Mouse (Mus musculus) heart, adult 2 months (tissue): ENCODE results near the gene Il2ra. TPM values are rescaled to one million over a fixed set of nuclear protein-coding genes. Genes with fewer than 3 reads are reported as not detected.

Source experiments
- DNase-seq, 2 experiments: peaks; one replicate each; pipeline ENCODE4 v3.0.0; 2021
- H3K27ac ChIP-seq: fragments of 200-600 bp; 2 replicates; pipeline ENCODE4 v1.8.1; 2022
- H3K27me3 ChIP-seq: fragments of 200-500 bp; 2 replicates; pipeline ENCODE4 v1.6.1; 2012; ENCODE audit warnings: mild to moderate bottlenecking, low read length, inconsistent platforms, mixed read lengths; ENCODE audit not compliant: control insufficient read depth, insufficient read depth
- H3K36me3 ChIP-seq: fragments of 200-500 bp; 2 replicates; pipeline ENCODE4 v1.6.1; 2012; ENCODE audit warnings: low read length, inconsistent platforms; ENCODE audit not compliant: control insufficient read depth, insufficient read depth
- H3K4me1 ChIP-seq: fragments of 200-500 bp; 2 replicates; pipeline ENCODE4 v1.6.1; 2011; ENCODE audit warnings: low read length; ENCODE audit not compliant: control insufficient read depth, insufficient read depth
- H3K4me3 ChIP-seq: fragments of 200-600 bp; 2 replicates; pipeline ENCODE4 v1.8.1; 2022
- H3K79me2 ChIP-seq: fragments of 200-500 bp; replicated peaks from 2 replicates; pipeline ENCODE4 v1.6.1; 2012; ENCODE audit warnings: mild to moderate bottlenecking, inconsistent platforms, low read length, moderate library complexity, mixed read lengths; ENCODE audit not compliant: control insufficient read depth, insufficient read depth
- H3K9ac ChIP-seq: fragments of 200-500 bp; 2 replicates; pipeline ENCODE4 v1.6.1; 2012; ENCODE audit warnings: low read depth, mild to moderate bottlenecking, control low read depth, inconsistent platforms, low read length, mixed read lengths
- CTCF ChIP-seq: fragments of 200-600 bp; IDR thresholded peaks from 2 replicates; pipeline ENCODE4 v1.8.1; 2022; ENCODE audit warnings: antibody characterized with exemption, mild to moderate bottlenecking, moderate library complexity
- EP300 ChIP-seq: fragments of 200-500 bp; IDR thresholded peaks from 2 replicates; pipeline ENCODE4 v1.6.1; 2011; ENCODE audit warnings: low read depth, low read length, control low read depth; ENCODE audit not compliant: insufficient read depth
- POLR2A ChIP-seq: fragments of 200-500 bp; IDR thresholded peaks from 2 replicates; pipeline ENCODE4 v1.6.1; 2011; ENCODE audit warnings: mild to moderate bottlenecking, low read depth, low read length, control low read depth; ENCODE audit not compliant: insufficient read depth
- WGBS: fragments of 180-500 bp; shearing (Covaris S2); methylation state at CpG from one replicate; pipeline ENCODE4 v1.1.7; 2018; 5-methylcytosine and 5-hydroxymethylcytosine counted together
- intact Hi-C: fragments of 180-260 bp; cut with DNase I; formaldehyde crosslinking; loops from one replicate; pipeline ENCODE4 v1.15.1; 2025
- polyA plus RNA-seq: library from polyadenylated mRNA; depleted of rRNA; stranded (reverse); fragments of >200 nt; gene quantifications from 2 replicates; pipeline ENCODE4 v1.2.3, GENCODE M21; 2012
- total RNA-seq, 2 experiments: library from RNA; stranded (reverse); gene quantifications; 2 replicates each; pipeline ENCODE4 v1.2.3; 2021

Il2ra gene
- total and polyA plus RNA-seq, 3 experiments, result 0.78 to 0.81 (median 0.80) TPM

GRCm38 (mm10) chr2:11653780-11654179 is 11.2 kb downstream of the Il2ra start:
- intact Hi-C loops, result no loop called here

GRCm38 (mm10) chr2:11654990-11655931 is 12.7 kb downstream of the Il2ra start:
- no peaks in the 10 kb centered on the region; the same call in 1 of the 2 replicates for H3K4me1 ChIP-seq
- no peak overlapping the region for H3K9ac ChIP-seq
- no peaks in the 10 kb centered on the region for H3K79me2 ChIP-seq
- DNase-seq, result no peak
- 48% methylated on average over 9 of the region's 9 CpGs for WGBS
- no peak overlapping the region; the same call in 1 of the 2 replicates for H3K27ac ChIP-seq
- H3K36me3 ChIP-seq, result no peaks in the 10 kb centered on the region
- H3K27me3 ChIP-seq, result no peaks in the 10 kb centered on the region
- TF ChIP-seq EP300, result no peak
- no peak for TF ChIP-seq POLR2A
- no peak for TF ChIP-seq CTCF
- intact Hi-C loops, result no loop called here
- H3K4me3 ChIP-seq, result no peak overlapping the region

More at GRCm38 (mm10) chr2:11653780-11654179, 11.2 kb downstream of the Il2ra start:
- Histone ChIP-seq H3K4me3 (no peak overlapping the region), H3K79me2 (no peaks in the 10 kb centered on the region), H3K9ac (no peak overlapping the region), H3K4me1 (no peaks in the 10 kb centered on the region; the same call in 1 of the 2 replicates), H3K27me3 (no peaks in the 10 kb centered on the region), H3K27ac (no peak overlapping the region), H3K36me3 (no peaks in the 10 kb centered on the region)
- DNase-seq, result no peak
- WGBS, result 72% methylated on average over 5 of the region's 5 CpGs
- no peak for TF ChIP-seq EP300
- TF ChIP-seq POLR2A, result no peak
- no peak for TF ChIP-seq CTCF

- TF ChIP-seq EP300 (no peak), POLR2A (no peak), CTCF (no peak)
- WGBS, result 77% methylated on average over 2 of the region's 2 CpGs
- H3K27ac ChIP-seq, result no peak overlapping the region
- DNase-seq, result no peak
- intact Hi-C loops, result no loop called here
- no peak overlapping the region for H3K9ac ChIP-seq
- no peaks in the 10 kb centered on the region for H3K79me2 ChIP-seq
- no peak overlapping the region for H3K4me3 ChIP-seq
- H3K36me3 ChIP-seq, result no peaks in the 10 kb centered on the region
- no peaks in the 10 kb centered on the region for H3K27me3 ChIP-seq
- H3K4me1 ChIP-seq, result no peaks in the 10 kb centered on the region; the same call in 1 of the 2 replicates
These were observed 15.0 kb downstream of the Il2ra start for GRCm38 (mm10) chr2:11657581-11657980.

- Histone ChIP-seq H3K4me3 (no peak overlapping the region), H3K79me2 (no peaks in the 10 kb centered on the region), H3K27ac (no peak overlapping the region), H3K27me3 (no peaks in the 10 kb centered on the region), H3K4me1 (peaks cover 2% of the 10 kb centered on the region), H3K9ac (no peak overlapping the region), H3K36me3 (no peaks in the 10 kb centered on the region)
- no peak for TF ChIP-seq EP300
- TF ChIP-seq POLR2A, result no peak
- no peak for TF ChIP-seq CTCF
- intact Hi-C loops, result no loop called here
- DNase-seq, result no peak
- WGBS, result 46% methylated on average over 2 of the region's 2 CpGs
These were observed 16.7 kb downstream of the Il2ra start for GRCm38 (mm10) chr2:11659263-11659662.

- intact Hi-C loops, result loop anchor here (5.0 kb wide), 1 partner anchor 210 kb away; no protein-coding TSS in a partner anchor
- no peaks in the 10 kb centered on the region for H3K27me3 ChIP-seq
- WGBS, result 69% methylated on average over 6 of the region's 6 CpGs
These were observed 19.7 kb downstream of the Il2ra start for GRCm38 (mm10) chr2:11662143-11662906.

GRCm38 (mm10) chr2:11662907-11663230 is 20.3 kb downstream of the Il2ra start:
- Histone ChIP-seq H3K4me1 (peaks cover 2% of the 10 kb centered on the region), H3K27ac (no peak overlapping the region), H3K36me3 (no peaks in the 10 kb centered on the region), H3K4me3 (no peak overlapping the region), H3K27me3 (no peaks in the 10 kb centered on the region), H3K79me2 (no peaks in the 10 kb centered on the region), H3K9ac (no peak overlapping the region)
- TF ChIP-seq POLR2A (no peak), CTCF (no peak), EP300 (no peak)
- DNase-seq, result no peak
- WGBS, result 78% methylated on average over 1 of the region's 1 CpGs
- intact Hi-C loops, result loop anchor here (5.0 kb wide), 1 partner anchor 209 kb away; no protein-coding TSS in a partner anchor

More at GRCm38 (mm10) chr2:11662143-11662906, 19.7 kb downstream of the Il2ra start:
- H3K36me3 ChIP-seq, result no peaks in the 10 kb centered on the region
- H3K27ac ChIP-seq, result no peak overlapping the region
- no peak overlapping the region for H3K9ac ChIP-seq
- H3K4me3 ChIP-seq, result no peak overlapping the region
- no peaks in the 10 kb centered on the region for H3K79me2 ChIP-seq
- DNase-seq, result no peak
- H3K4me1 ChIP-seq, result peaks cover 2% of the 10 kb centered on the region
- TF ChIP-seq CTCF (no peak), POLR2A (no peak), EP300 (no peak)
